Mouse (Mus musculus) MEL (cell line): Measurements from ENCODE around the gene Slc38a2. TPM values are rescaled to one million over a fixed set of nuclear protein-coding genes. Genes with fewer than 3 reads are reported as not detected.

Experiments
- DNase-seq: peaks from one replicate; pipeline ENCODE4 v3.0.0; 2011; ENCODE audit warnings: low read depth, low spot score
- H3K27ac ChIP-seq: 2 replicates; pipeline ENCODE4 v1.5.1; 2012; ENCODE audit warnings: low read depth, mild to moderate bottlenecking, control low read depth, low read length, moderate library complexity; ENCODE audit not compliant: control insufficient read depth
- H3K27me3 ChIP-seq, 2 experiments: fragments of 150-350 bp in 1 of 2; sonication (generic) in 1 of 2; 2 replicates each; pipeline ENCODE4 v1.6.1; 2012; ENCODE audit warnings: low read length in 2 of 2, mild to moderate bottlenecking in 2 of 2, improper control_type of control experiment in 1 of 2, moderate library complexity in 1 of 2; ENCODE audit not compliant: insufficient read depth in 2 of 2, control insufficient read depth in 1 of 2
- H3K36me3 ChIP-seq, 2 experiments: 2 replicates each; pipeline ENCODE4 v1.6.1; 2012 to 2014; ENCODE audit warnings: low read length in 2 of 2, improper control_type of control experiment in 1 of 2, inconsistent platforms in 1 of 2, mild to moderate bottlenecking in 1 of 2; ENCODE audit not compliant: insufficient read depth in 2 of 2, control insufficient read depth in 1 of 2
- H3K4me1 ChIP-seq, 2 experiments: fragments of 150-350 bp in 1 of 2; sonication (generic) in 1 of 2; 2 replicates each; pipeline ENCODE4 v1.6.1; 2012; ENCODE audit warnings: low read length in 2 of 2, improper control_type of control experiment in 1 of 2, mild to moderate bottlenecking in 1 of 2; ENCODE audit not compliant: insufficient read depth in 2 of 2, control insufficient read depth in 1 of 2
- H3K4me3 ChIP-seq, 2 experiments: fragments of 150-350 bp in 1 of 2; sonication (generic) in 1 of 2; 2 replicates each; pipeline ENCODE4 v1.5.1; 2012; ENCODE audit warnings: low read depth in 2 of 2, low read length in 2 of 2, mild to moderate bottlenecking in 2 of 2, moderate library complexity in 2 of 2, control low read depth in 1 of 2, improper control_type of control experiment in 1 of 2; ENCODE audit not compliant: control insufficient read depth in 1 of 2, insufficient read depth in 1 of 2
- H3K79me2 ChIP-seq: 2 replicates; pipeline ENCODE4 v1.6.1; 2012; ENCODE audit warnings: mild to moderate bottlenecking, low read length, moderate library complexity; ENCODE audit not compliant: control insufficient read depth, poor library complexity, insufficient read depth
- H3K9ac ChIP-seq: 2 replicates; pipeline ENCODE4 v1.6.1; 2012; ENCODE audit warnings: low read depth, mild to moderate bottlenecking, control low read depth, low read length, moderate library complexity; ENCODE audit not compliant: control insufficient read depth, poor library complexity, severe bottlenecking
- H3K9me3 ChIP-seq: fragments of 150-350 bp; sonication (generic); replicated peaks from 2 replicates; pipeline ENCODE4 v1.6.1; 2012; ENCODE audit warnings: mild to moderate bottlenecking, low read length, improper control_type of control experiment, moderate library complexity; ENCODE audit not compliant: insufficient read depth
- CHD1 ChIP-seq: IDR thresholded peaks from 2 replicates; pipeline ENCODE4 v1.6.1; 2012; ENCODE audit warnings: low read depth, mild to moderate bottlenecking, inconsistent platforms, low read length, improper control_type of control experiment
- CTCF ChIP-seq, 3 experiments: IDR thresholded peaks in 2 of 3; conservative IDR thresholded peaks in 1 of 3; 2 replicates each; pipeline ENCODE4 v1.5.1; 2011 to 2012; ENCODE audit warnings: low read length in 3 of 3, low read depth in 2 of 3, mild to moderate bottlenecking in 2 of 3, improper control_type of control experiment in 1 of 3, inconsistent platforms in 1 of 3, mixed read lengths in 1 of 3, moderate library complexity in 1 of 3; ENCODE audit not compliant: control insufficient read depth in 1 of 3, insufficient read depth in 1 of 3, poor library complexity in 1 of 3, severe bottlenecking in 1 of 3
- E2F4 ChIP-seq: IDR thresholded peaks from 2 replicates; pipeline ENCODE4 v1.6.1; 2011; ENCODE audit warnings: low read depth, low read length, improper control_type of control experiment, borderline replicate concordance
- ELF1 ChIP-seq: IDR thresholded peaks from 2 replicates; pipeline ENCODE4 v1.6.1; 2014; ENCODE audit warnings: low read depth, mild to moderate bottlenecking, inconsistent platforms, low read length, improper control_type of control experiment, moderate library complexity
- ETS1 ChIP-seq: IDR thresholded peaks from 2 replicates; pipeline ENCODE4 v1.6.1; 2012; ENCODE audit warnings: low read depth, mild to moderate bottlenecking, inconsistent platforms, low read length, improper control_type of control experiment, moderate library complexity
- GABPA ChIP-seq: IDR thresholded peaks from 2 replicates; pipeline ENCODE4 v1.6.1; 2012; ENCODE audit warnings: low read depth, mild to moderate bottlenecking, inconsistent platforms, low read length, improper control_type of control experiment, moderate library complexity
- HCFC1 ChIP-seq: IDR thresholded peaks from 2 replicates; pipeline ENCODE4 v1.6.1; 2012; ENCODE audit warnings: low read depth, mild to moderate bottlenecking, inconsistent platforms, low read length, improper control_type of control experiment, moderate library complexity
- KAT2A ChIP-seq: conservative IDR thresholded peaks from 2 replicates; pipeline ENCODE4 v1.6.1; 2012; ENCODE audit warnings: low read depth, low read length, improper control_type of control experiment, inconsistent platforms
- MAFK ChIP-seq: IDR thresholded peaks from 2 replicates; pipeline ENCODE4 v1.6.1; 2011; ENCODE audit warnings: low read depth, mild to moderate bottlenecking, low read length, improper control_type of control experiment, borderline replicate concordance
- MAX ChIP-seq: IDR thresholded peaks from 2 replicates; pipeline ENCODE4 v1.6.1; 2011; ENCODE audit warnings: low read length, improper control_type of control experiment
- MAZ ChIP-seq: IDR thresholded peaks from 2 replicates; pipeline ENCODE4 v1.6.1; 2012; ENCODE audit warnings: low read depth, mild to moderate bottlenecking, inconsistent platforms, low read length, improper control_type of control experiment
- MEF2A ChIP-seq: IDR thresholded peaks from 2 replicates; pipeline ENCODE4 v1.6.1; 2014; ENCODE audit warnings: low read depth, mild to moderate bottlenecking, inconsistent platforms, low read length, improper control_type of control experiment; ENCODE audit not compliant: poor library complexity, insufficient replicate concordance, severe bottlenecking; ENCODE audit errors: extremely low read depth
- MYB ChIP-seq: IDR thresholded peaks from 2 replicates; pipeline ENCODE4 v1.6.1; 2011; ENCODE audit warnings: mild to moderate bottlenecking, low read depth, low read length, improper control_type of control experiment
- MYC ChIP-seq: IDR thresholded peaks from 2 replicates; pipeline ENCODE4 v1.6.1; 2011; ENCODE audit warnings: low read depth, mild to moderate bottlenecking, low read length, improper control_type of control experiment, moderate library complexity
- NELFE ChIP-seq: IDR thresholded peaks from 2 replicates; pipeline ENCODE4 v1.6.1; 2011; ENCODE audit warnings: low read depth, low read length, improper control_type of control experiment
- POLR2A ChIP-seq, 2 experiments: IDR thresholded peaks; 2 replicates each; pipeline ENCODE4 v1.6.1; 2011 to 2012; ENCODE audit warnings: low read length in 2 of 2, mild to moderate bottlenecking in 2 of 2, control low read depth in 1 of 2, improper control_type of control experiment in 1 of 2, low read depth in 1 of 2, moderate library complexity in 1 of 2; ENCODE audit not compliant: control insufficient read depth in 1 of 2, insufficient read depth in 1 of 2, poor library complexity in 1 of 2
- POLR2AphosphoS2 ChIP-seq: IDR thresholded peaks from 2 replicates; pipeline ENCODE4 v1.6.1; 2011; ENCODE audit warnings: low read length, improper control_type of control experiment
- POLR2AphosphoS5 ChIP-seq: IDR thresholded peaks from 2 replicates; pipeline ENCODE4 v1.6.1; 2012; ENCODE audit warnings: low read depth, borderline replicate concordance, mild to moderate bottlenecking, inconsistent platforms, low read length, moderate library complexity, mixed read lengths
- RCOR1 ChIP-seq: IDR thresholded peaks from 2 replicates; pipeline ENCODE4 v1.6.1; 2012; ENCODE audit warnings: low read depth, mild to moderate bottlenecking, inconsistent platforms, low read length, improper control_type of control experiment
- SIN3A ChIP-seq: IDR thresholded peaks from 2 replicates; pipeline ENCODE4 v1.6.1; 2012; ENCODE audit warnings: low read length, improper control_type of control experiment, inconsistent platforms
- SMC3 ChIP-seq: IDR thresholded peaks from 2 replicates; pipeline ENCODE4 v1.6.1; 2011; ENCODE audit warnings: low read depth, low read length, improper control_type of control experiment
- TAL1 ChIP-seq: IDR thresholded peaks from 2 replicates; pipeline ENCODE4 v1.6.1; 2012; ENCODE audit warnings: mild to moderate bottlenecking, inconsistent platforms, low read length, moderate library complexity, mixed read lengths
- TBP ChIP-seq: IDR thresholded peaks from 2 replicates; pipeline ENCODE4 v1.8.0; 2011; ENCODE audit warnings: low read depth, low read length, improper control_type of control experiment
- TCF12 ChIP-seq: IDR thresholded peaks from 2 replicates; pipeline ENCODE4 v1.6.1; 2014; ENCODE audit warnings: low read depth, mild to moderate bottlenecking, inconsistent platforms, low read length, improper control_type of control experiment, moderate library complexity
- UBTF ChIP-seq: IDR thresholded peaks from 2 replicates; pipeline ENCODE4 v1.6.1; 2012; ENCODE audit warnings: low read depth, mild to moderate bottlenecking, inconsistent platforms, low read length, improper control_type of control experiment, moderate library complexity, borderline replicate concordance; ENCODE audit not compliant: insufficient read depth
- USF1 ChIP-seq: IDR thresholded peaks from 2 replicates; pipeline ENCODE4 v1.6.1; 2014; ENCODE audit warnings: low read depth, mild to moderate bottlenecking, inconsistent platforms, low read length, improper control_type of control experiment, moderate library complexity
- USF2 ChIP-seq, 2 experiments: IDR thresholded peaks; 2 replicates each; pipeline ENCODE4 v1.6.1; 2011 to 2012; ENCODE audit warnings: improper control_type of control experiment in 2 of 2, low read length in 2 of 2, borderline replicate concordance in 1 of 2, inconsistent platforms in 1 of 2, low read depth in 1 of 2, mild to moderate bottlenecking in 1 of 2; ENCODE audit not compliant: insufficient read depth in 1 of 2
- ZC3H11A ChIP-seq: IDR thresholded peaks from 2 replicates; pipeline ENCODE4 v1.6.1; 2012; ENCODE audit warnings: low read depth, mild to moderate bottlenecking, inconsistent platforms, low read length, improper control_type of control experiment
- ZMIZ1 ChIP-seq: IDR thresholded peaks from 2 replicates; pipeline ENCODE4 v1.6.1; 2012; ENCODE audit warnings: low read depth, mild to moderate bottlenecking, inconsistent platforms, low read length, improper control_type of control experiment, moderate library complexity
- polyA plus RNA-seq, 2 experiments: library from polyadenylated mRNA; stranded (reverse) in 1 of 2; unstranded in 1 of 2; fragments of >175 nt in 1 of 2; fragments of >200 nt in 1 of 2; gene quantifications; 2 replicates each; pipeline versions ENCODE4 v1.2.1 to v1.2.4; 2012; ENCODE audit warnings: low replicate concordance in 2 of 2, low read depth in 1 of 2; ENCODE audit not compliant: insufficient read length in 2 of 2, insufficient read depth in 1 of 2, missing spikeins in 1 of 2
- total RNA-seq: library from RNA; depleted of rRNA; stranded (reverse); fragments of 300-350 nt; gene quantifications from 2 replicates; pipeline ENCODE4 v1.2.3, GENCODE M21; 2012

The Slc38a2 gene
- total and polyA plus RNA-seq, 3 experiments, result 80.6 to 590 (median 177) TPM

DNA sequence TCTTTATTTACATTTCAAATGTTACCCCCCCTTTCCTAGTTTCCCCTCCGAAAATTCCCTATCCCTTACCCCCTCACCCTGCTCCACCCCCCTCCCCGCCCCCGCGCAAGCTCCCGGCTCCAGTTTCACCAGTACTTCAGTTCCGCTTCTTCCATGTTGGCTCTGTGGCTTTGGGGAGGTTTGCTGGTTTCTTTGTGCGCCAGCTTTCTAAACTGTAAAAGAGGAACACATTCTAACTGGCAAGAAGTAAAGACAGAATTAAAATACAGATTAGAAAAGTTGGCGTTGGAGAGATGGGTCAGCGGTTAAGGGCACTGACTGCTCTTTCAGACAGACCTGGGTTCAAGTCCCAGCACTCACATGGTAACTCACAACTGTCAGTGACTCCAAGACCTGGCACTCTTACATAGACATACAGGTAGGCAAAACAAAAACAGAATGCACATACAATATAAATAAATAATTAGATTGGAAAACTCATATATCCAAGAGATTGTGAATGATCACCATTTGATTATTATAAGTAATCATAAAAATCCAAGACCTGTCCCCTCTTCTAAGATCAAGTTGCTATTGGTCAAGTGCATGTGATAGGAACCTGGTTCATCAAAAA, 15.7 kb upstream of the Slc38a2 start (continued):
- TF ChIP-seq CTCF (IDR thresholded peaks at IDR 0.05 in 2 of 3, conservative IDR thresholded peaks at IDR 0.05 in 1 of 3; ENCODE audit: control insufficient read depth in 1 of 3, insufficient read depth in 1 of 3, low read depth in 2 of 3, low read length in 3 of 3, poor library complexity in 1 of 3, severe bottlenecking in 1 of 3), result no peak
- peak; percentile 62; the same call in 1 of the 2 replicates for TF ChIP-seq MYC
- TF ChIP-seq MYB, result peak; percentile 96
- TF ChIP-seq NELFE, result no peak
- TF ChIP-seq POLR2A (IDR thresholded peaks at IDR 0.05; ENCODE audit: control insufficient read depth in 1 of 2, insufficient read depth in 1 of 2, low read depth in 1 of 2, low read length in 2 of 2, poor library complexity in 1 of 2), result no peak; a peak in 1 of 4 replicates
- TF ChIP-seq MEF2A, result 0 out of 2 replicates have a peak, but pooled peaks have one; percentile 40
- TF ChIP-seq SMC3, result no peak
- peak; percentile 88; the same call in 1 of the 2 replicates for TF ChIP-seq CHD1
- no peak for TF ChIP-seq USF1
- peak; percentile 91 for TF ChIP-seq ETS1
- TF ChIP-seq MAFK, result peak; percentile 30; the same call in 1 of the 2 replicates
- TF ChIP-seq E2F4, result no peak
- TF ChIP-seq TBP, result peak; percentile 96
- TF ChIP-seq RCOR1, result peak; percentile 93
- TF ChIP-seq GABPA, result no peak
- peak; percentile 67 for TF ChIP-seq TAL1
- no peak for TF ChIP-seq KAT2A

DNA sequence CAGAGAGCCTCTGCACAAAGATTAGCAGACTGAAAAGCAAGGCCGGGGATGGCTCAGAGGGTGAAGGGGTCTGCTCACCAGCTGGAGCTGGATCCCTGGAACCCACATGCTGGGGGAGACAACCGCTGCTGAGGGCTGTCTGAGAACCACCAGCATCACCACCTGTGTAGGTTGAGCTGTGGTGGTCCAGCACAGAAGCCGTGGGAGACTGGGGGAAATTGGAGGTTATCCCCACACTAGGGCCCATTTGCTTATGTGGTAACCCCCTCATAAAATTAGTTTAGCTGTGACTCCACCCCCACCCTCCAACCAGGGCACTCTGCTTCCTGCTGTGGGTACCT, 15.1 kb upstream of the Slc38a2 start:
- Histone ChIP-seq H3K79me2 (peaks cover 11% of the 10 kb centered on the region), H3K36me3 (peaks cover 0 to 55% of the 10 kb centered on the region in 2 experiments; a peak in 2 of 4 replicates), H3K27ac (peak overlapping the region; percentile 97), H3K4me1 (peaks cover 42 to 44% of the 10 kb centered on the region in 2 experiments), H3K9me3 (no peaks in the 10 kb centered on the region), H3K9ac (peak overlapping the region; percentile 71), H3K4me3 (peak overlapping the region; percentile 53 to 62), H3K27me3 (no peaks in the 10 kb centered on the region)
- DNase-seq, result peak; percentile 91
- no peak for TF ChIP-seq MAFK
- TF ChIP-seq KAT2A, result no peak
- TF ChIP-seq MAZ, result no peak; the same call in 1 of the 2 replicates
- TF ChIP-seq ETS1, result peak; percentile 92
- no peak for TF ChIP-seq ZMIZ1
- TF ChIP-seq TCF12, result peak; percentile 91
- peak; percentile 44; the same call in 1 of the 2 replicates for TF ChIP-seq NELFE
- no peak for TF ChIP-seq CTCF (IDR thresholded peaks at IDR 0.05 in 2 of 3, conservative IDR thresholded peaks at IDR 0.05 in 1 of 3; ENCODE audit: control insufficient read depth in 1 of 3, insufficient read depth in 1 of 3, low read depth in 2 of 3, low read length in 3 of 3, poor library complexity in 1 of 3, severe bottlenecking in 1 of 3)
- TF ChIP-seq POLR2A (IDR thresholded peaks at IDR 0.05; ENCODE audit: control insufficient read depth in 1 of 2, insufficient read depth in 1 of 2, low read depth in 1 of 2, low read length in 2 of 2, poor library complexity in 1 of 2), result peak; percentile 60 to 67; a peak in 2 of 4 replicates
- 0 out of 2 replicates have a peak, but pooled peaks have one; percentile 0 for TF ChIP-seq ELF1
- no peak for TF ChIP-seq ZC3H11A
- no peak; the same call in 1 of the 2 replicates for TF ChIP-seq MYC
- no peak for TF ChIP-seq UBTF
- peak; percentile 67 for TF ChIP-seq HCFC1
- TF ChIP-seq MEF2A, result peak; percentile 62; the same call in 1 of the 2 replicates
- TF ChIP-seq USF2 (IDR thresholded peaks at IDR 0.05; ENCODE audit: borderline replicate concordance in 1 of 2, insufficient read depth in 1 of 2, low read depth in 1 of 2, low read length in 2 of 2), result no peak
- 0 out of 2 replicates have a peak, but pooled peaks have one; percentile 70 for TF ChIP-seq TBP
- no peak for TF ChIP-seq GABPA
- TF ChIP-seq POLR2AphosphoS5, result no peak
- no peak for TF ChIP-seq POLR2AphosphoS2
- TF ChIP-seq SIN3A, result no peak
- TF ChIP-seq MYB, result peak; percentile 5; the same call in 1 of the 2 replicates
- peak; percentile 60 for TF ChIP-seq TAL1
- no peak for TF ChIP-seq MAX
- TF ChIP-seq E2F4, result no peak
- TF ChIP-seq CHD1, result no peak
